Mouse (Mus musculus) liver, adult 2 months (tissue): ENCODE results near the gene Gnai2. TPM values are rescaled to one million over a fixed set of nuclear protein-coding genes. Genes with fewer than 3 reads are reported as not detected.
A peak's percentile ranks its signal among the peaks of the same experiment; 100 is the strongest.

Experiments used
- DNase-seq: peaks from one replicate; pipeline ENCODE4 v3.0.0-alpha.2; 2011; ENCODE audit warnings: low read depth, low spot score; ENCODE audit errors: extremely low read depth
- H3K27ac ChIP-seq: fragments of 200-500 bp; replicated peaks from 2 replicates; pipeline ENCODE4 v1.5.1; 2012; ENCODE audit warnings: low read depth, mild to moderate bottlenecking, control low read depth, inconsistent platforms, low read length; ENCODE audit not compliant: insufficient read depth
- H3K27me3 ChIP-seq: fragments of 200-500 bp; 2 replicates; pipeline ENCODE4 v1.6.1; 2012; ENCODE audit warnings: mild to moderate bottlenecking, moderate library complexity, low read length, inconsistent platforms; ENCODE audit not compliant: control insufficient read depth, insufficient read depth
- H3K36me3 ChIP-seq: fragments of 200-500 bp; 2 replicates; pipeline ENCODE4 v1.6.1; 2012; ENCODE audit warnings: low read length, inconsistent platforms; ENCODE audit not compliant: control insufficient read depth, insufficient read depth
- H3K4me1 ChIP-seq: fragments of 200-500 bp; 2 replicates; pipeline ENCODE4 v1.6.1; 2011; ENCODE audit warnings: low read length; ENCODE audit not compliant: control insufficient read depth, insufficient read depth
- H3K4me3 ChIP-seq: fragments of 200-500 bp; 2 replicates; pipeline ENCODE4 v1.5.1; 2011; ENCODE audit warnings: low read depth, mild to moderate bottlenecking, control low read depth, low read length, moderate library complexity; ENCODE audit not compliant: insufficient read depth
- H3K79me2 ChIP-seq: fragments of 200-500 bp; 2 replicates; pipeline ENCODE4 v1.6.1; 2012; ENCODE audit warnings: inconsistent platforms, mild to moderate bottlenecking, low read length, moderate library complexity; ENCODE audit not compliant: control insufficient read depth, insufficient read depth
- H3K9ac ChIP-seq: fragments of 200-500 bp; 2 replicates; pipeline ENCODE4 v1.6.1; 2012; ENCODE audit warnings: low read depth, mild to moderate bottlenecking, control low read depth, inconsistent platforms, low read length
- CTCF ChIP-seq: fragments of 200-500 bp; IDR thresholded peaks from 2 replicates; pipeline ENCODE4 v1.5.1; 2011; ENCODE audit warnings: low read depth, low read length, control low read depth
- POLR2A ChIP-seq: fragments of 200-500 bp; IDR thresholded peaks from 2 replicates; pipeline ENCODE4 v1.6.1; 2011; ENCODE audit warnings: low read length, control low read depth; ENCODE audit not compliant: insufficient read depth; ENCODE audit errors: extremely low read depth
- WGBS: fragments of 180-500 bp; shearing (Covaris S2); methylation state at CpG from one replicate; pipeline ENCODE4 v1.1.7; 2018; 5-methylcytosine and 5-hydroxymethylcytosine counted together
- polyA plus RNA-seq: library from polyadenylated mRNA; depleted of rRNA; stranded (reverse); fragments of >200 nt; gene quantifications from 2 replicates; pipeline ENCODE4 v1.2.3, GENCODE M21; 2012
- total RNA-seq: library from RNA; depleted of rRNA; stranded (reverse); fragments of >200 nt; gene quantifications from 2 replicates; pipeline ENCODE4 v1.2.3, GENCODE M21; 2014

Gnai2 gene
- total and polyA plus RNA-seq, 2 experiments: 31.6 to 122 TPM

- TF ChIP-seq CTCF: no peak
- no peak for TF ChIP-seq POLR2A
- H3K27me3 ChIP-seq: no peaks in the 10 kb centered on the region
- 98% methylated on average over 2 of the region's 2 CpGs for WGBS
- no peak for DNase-seq
- H3K4me1 ChIP-seq: peaks cover 33% of the 10 kb centered on the region
- H3K27ac ChIP-seq: 0 out of 2 replicates have a peak overlapping the region, but pooled peaks have one; percentile 7
- peaks cover 27% of the 10 kb centered on the region; the same call in 1 of the 2 replicates for H3K79me2 ChIP-seq
- H3K4me3 ChIP-seq: no peak overlapping the region
- peaks cover 7% of the 10 kb centered on the region for H3K36me3 ChIP-seq
- no peak overlapping the region for H3K9ac ChIP-seq
These were observed 62.9 kb downstream of the Gnai2 start for GRCm38 (mm10) chr9:107572327-107572662.

GRCm38 (mm10) chr9:107571534-107572326 is 63.4 kb downstream of the Gnai2 start:
- 68% methylated on average over 22 of the region's 22 CpGs for WGBS
- Histone ChIP-seq H3K79me2 (peaks cover 24% of the 10 kb centered on the region; the same call in 1 of the 2 replicates), H3K27ac (peak overlapping the region; percentile 94), H3K27me3 (no peaks in the 10 kb centered on the region), H3K36me3 (peaks cover 7% of the 10 kb centered on the region), H3K9ac (peak overlapping the region; percentile 82), H3K4me1 (peaks cover 35% of the 10 kb centered on the region), H3K4me3 (peak overlapping the region; percentile 83)
- TF ChIP-seq CTCF: no peak
- TF ChIP-seq POLR2A: no peak
- peak; percentile 59 for DNase-seq

- Histone ChIP-seq H3K27ac (peak overlapping the region; percentile 94), H3K9ac (peak overlapping the region; percentile 82), H3K36me3 (peaks cover 7% of the 10 kb centered on the region), H3K27me3 (no peaks in the 10 kb centered on the region), H3K4me3 (peak overlapping the region; percentile 83), H3K4me1 (peaks cover 38% of the 10 kb centered on the region), H3K79me2 (peaks cover 24% of the 10 kb centered on the region; the same call in 1 of the 2 replicates)
- 61% methylated on average over 21 of the region's 21 CpGs for WGBS
- no peak for TF ChIP-seq POLR2A
- no peak for TF ChIP-seq CTCF
- DNase-seq: no peak
These were observed 64.3 kb downstream of the Gnai2 start for GRCm38 (mm10) chr9:107570845-107571244.

GRCm38 (mm10) chr9:107570016-107570415 is 65.2 kb downstream of the Gnai2 start:
- no peak for DNase-seq
- H3K27me3 ChIP-seq: no peaks in the 10 kb centered on the region
- H3K36me3 ChIP-seq: peaks cover 7% of the 10 kb centered on the region
- peak overlapping the region; percentile 94 for H3K27ac ChIP-seq
- peaks cover 34% of the 10 kb centered on the region for H3K4me1 ChIP-seq
- peaks cover 24% of the 10 kb centered on the region; the same call in 1 of the 2 replicates for H3K79me2 ChIP-seq
- H3K4me3 ChIP-seq: peak overlapping the region; percentile 83
- WGBS: 48% methylated on average over 13 of the region's 13 CpGs
- H3K9ac ChIP-seq: peak overlapping the region; percentile 82
- TF ChIP-seq CTCF (no peak), POLR2A (no peak)

GRCm38 (mm10) chr9:107569270-107569669 is 65.9 kb downstream of the Gnai2 start:
- no peak for TF ChIP-seq CTCF
- no peak for TF ChIP-seq POLR2A
- under 1% methylated on average over 23 of the region's 23 CpGs for WGBS
- Histone ChIP-seq H3K4me3 (peak overlapping the region; percentile 83), H3K4me1 (peaks cover 35% of the 10 kb centered on the region), H3K27ac (peak overlapping the region; percentile 94), H3K79me2 (peaks cover 27% of the 10 kb centered on the region; the same call in 1 of the 2 replicates), H3K36me3 (peaks cover 7% of the 10 kb centered on the region), H3K9ac (peak overlapping the region; percentile 82), H3K27me3 (no peaks in the 10 kb centered on the region)
- DNase-seq: peak; percentile 60
